Mouse (Mus musculus) forebrain, embryonic 12.5 days (tissue): ENCODE results near the gene H2al2b. TPM values are rescaled to one million over a fixed set of nuclear protein-coding genes. Genes with fewer than 3 reads are reported as not detected.
"Not testable (repeated sequence)": the region's sequence is repeated elsewhere in the genome, so short reads cannot be mapped to it uniquely, and the experiment has no call there.

Experiments
- ATAC-seq: fragments of 200-750 bp; cut with Nextera tagmentation; 2 replicates; pipeline ENCODE4 v1.8.0; 2017; ENCODE audit warnings: moderate TSS enrichment; ENCODE audit not compliant: low FRiP score
- H3K27ac ChIP-seq: fragments of 300-500 bp; sonication (generic); 2 replicates; pipeline ENCODE4 v1.5.1; 2016; ENCODE audit warnings: mild to moderate bottlenecking
- H3K27me3 ChIP-seq: fragments of 300-500 bp; sonication (generic); 2 replicates; pipeline ENCODE4 v1.6.1; 2016; ENCODE audit warnings: mild to moderate bottlenecking
- H3K36me3 ChIP-seq: fragments of 300-500 bp; sonication (generic); replicated peaks from 2 replicates; pipeline ENCODE4 v1.6.1; 2016; ENCODE audit warnings: mild to moderate bottlenecking
- H3K4me1 ChIP-seq: fragments of 300-500 bp; sonication (generic); 2 replicates; pipeline ENCODE4 v1.6.1; 2016
- H3K4me2 ChIP-seq: fragments of 300-500 bp; sonication (generic); 2 replicates; pipeline ENCODE4 v1.6.1; 2016; ENCODE audit warnings: mild to moderate bottlenecking, moderate library complexity
- H3K4me3 ChIP-seq: fragments of 300-500 bp; sonication (generic); replicated peaks from 2 replicates; pipeline ENCODE4 v1.5.1; 2016; ENCODE audit warnings: mild to moderate bottlenecking
- H3K9ac ChIP-seq: fragments of 300-500 bp; sonication (generic); 2 replicates; pipeline ENCODE4 v1.6.1; 2016; ENCODE audit warnings: mild to moderate bottlenecking
- H3K9me3 ChIP-seq: fragments of 300-500 bp; sonication (generic); 2 replicates; pipeline ENCODE4 v1.6.1; 2016
- WGBS: fragments of 180-500 bp; shearing (Covaris S2); methylation state at CpG from one replicate; pipeline ENCODE4 v1.1.7; 2016; 5-methylcytosine and 5-hydroxymethylcytosine counted together
- polyA plus RNA-seq: library from polyadenylated mRNA; unstranded; fragments of >200 nt; fragmentation: Nextera tagmentation; extraction: Ambion mirVana; gene quantifications from 2 replicates; pipeline ENCODE4 v1.2.1, GENCODE M21; 2016

Gene H2al2b
- polyA plus RNA-seq = not detected in 2 replicates

DNA sequence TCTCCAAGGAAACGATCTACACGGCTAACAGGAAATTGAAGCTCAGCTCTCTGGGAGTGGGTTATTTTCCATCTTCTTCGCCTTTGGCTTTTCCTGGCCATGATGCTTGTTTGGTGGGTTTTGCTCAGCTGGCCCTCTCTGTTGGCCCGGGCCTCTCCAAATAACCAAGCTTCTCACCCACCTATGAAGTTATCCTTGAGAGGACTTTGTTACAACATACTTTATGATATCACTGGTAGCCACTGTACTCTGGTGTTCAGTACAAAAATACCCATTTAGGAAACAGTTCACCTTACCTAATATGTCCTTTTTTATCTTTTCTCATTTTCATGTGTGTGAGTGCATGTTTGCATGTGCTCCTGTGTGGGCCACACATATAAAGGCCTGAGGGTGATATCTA is at the start of gene H2al2b:
TSS of gene H2al2b (minus strand) at position 101 of the 400 bp plus-strand sequence.
- H3K9me3 ChIP-seq, H3K4me3 ChIP-seq, H3K36me3 ChIP-seq, H3K4me2 ChIP-seq, H3K9ac ChIP-seq, ATAC-seq, H3K27ac ChIP-seq, H3K27me3 ChIP-seq, H3K4me1 ChIP-seq: not testable (repeated sequence)
- no CpG with 5 or more reads among the region's 4 CpGs for WGBS

Other genes starting within 250 kb of the H2al2b start
- gene H2al2c, start 121.6 kb downstream of the H2al2b start, polyA plus RNA-seq = not detected in 2 replicates
- gene Sry, start 57.0 kb downstream of the H2al2b start, polyA plus RNA-seq = not detected in 2 replicates
- not detected in 2 replicates for gene Gm4064, start 75.5 kb upstream of the H2al2b start, polyA plus RNA-seq
- not detected in 2 replicates for gene Rbmy, start 110.0 kb upstream of the H2al2b start, polyA plus RNA-seq
- gene Gm10256, start 110.0 kb upstream of the H2al2b start, polyA plus RNA-seq = not detected in 2 replicates
- gene Gm10352, start 180.3 kb upstream of the H2al2b start, polyA plus RNA-seq = not detected in 2 replicates
- not detected in 2 replicates for gene Gm29289, start 211.9 kb upstream of the H2al2b start, polyA plus RNA-seq